Mouse (Mus musculus): ENCODE data around the gene Wwox. TPM values are rescaled to one million over a fixed set of nuclear protein-coding genes. Genes with fewer than 3 reads are reported as not detected.

Gene Wwox
- polyA plus RNA-seq, 1 experiment from 2014 or later: 14.0 TPM

- H3K4me3 ChIP-seq (ENCODE audit: low read depth, low read length): no peak overlapping the region
- no peaks in the 10 kb centered on the region for H3K27me3 ChIP-seq (replicated peaks; ENCODE audit: control insufficient read depth, insufficient read depth, low read length)
- H3K9ac ChIP-seq (ENCODE audit: low read length): no peak overlapping the region
- no peaks in the 10 kb centered on the region for H3K4me1 ChIP-seq (replicated peaks; ENCODE audit: control insufficient read depth, insufficient read depth, low read length)
- no peaks in the 10 kb centered on the region for H3K36me3 ChIP-seq (ENCODE audit: control insufficient read depth, insufficient read depth, low read length)
- ATAC-seq (replicated peaks; ENCODE audit: low FRiP score, low TSS enrichment, low read depth) (no peak), DNase-seq (ENCODE audit: low spot score) (no peak)
- WGBS: 85% methylated on average over 13 of the region's 13 CpGs
- H3K27ac ChIP-seq (ENCODE audit: low read depth): no peak overlapping the region
- H3K4me2 ChIP-seq (ENCODE audit: low read length): no peak overlapping the region
- H3K9me3 ChIP-seq (ENCODE audit: control insufficient read depth, low read length): no peaks in the 10 kb centered on the region
Observed at GRCm38 (mm10) chr8:114985996-114986395, 546.5 kb downstream of the Wwox start.

GRCm38 (mm10) chr8:114986971-114987370, 547.5 kb downstream of the Wwox start:
- H3K27me3 ChIP-seq (replicated peaks; ENCODE audit: control insufficient read depth, insufficient read depth, low read length): no peaks in the 10 kb centered on the region
- H3K27ac ChIP-seq (ENCODE audit: low read depth): no peak overlapping the region
- H3K9me3 ChIP-seq (ENCODE audit: control insufficient read depth, low read length): no peaks in the 10 kb centered on the region
- 82% methylated on average over 10 of the region's 10 CpGs for WGBS
- no peak overlapping the region for H3K4me2 ChIP-seq (ENCODE audit: low read length)
- no peaks in the 10 kb centered on the region for H3K4me1 ChIP-seq (replicated peaks; ENCODE audit: control insufficient read depth, insufficient read depth, low read length)
- DNase-seq (ENCODE audit: low spot score) (no peak), ATAC-seq (replicated peaks; ENCODE audit: low FRiP score, low TSS enrichment, low read depth) (no peak)
- H3K4me3 ChIP-seq (ENCODE audit: low read depth, low read length): no peak overlapping the region
- no peak overlapping the region for H3K9ac ChIP-seq (ENCODE audit: low read length)
- H3K36me3 ChIP-seq (ENCODE audit: control insufficient read depth, insufficient read depth, low read length): no peaks in the 10 kb centered on the region

- no peak overlapping the region for H3K4me2 ChIP-seq (ENCODE audit: low read length)
- H3K4me1 ChIP-seq (replicated peaks; ENCODE audit: control insufficient read depth, insufficient read depth, low read length): no peaks in the 10 kb centered on the region
- no peaks in the 10 kb centered on the region for H3K9me3 ChIP-seq (ENCODE audit: control insufficient read depth, low read length)
- 75% methylated on average over 13 of the region's 13 CpGs for WGBS
- H3K27me3 ChIP-seq (replicated peaks; ENCODE audit: control insufficient read depth, insufficient read depth, low read length): no peaks in the 10 kb centered on the region
- H3K9ac ChIP-seq (ENCODE audit: low read length): no peak overlapping the region
- no peak for ATAC-seq (replicated peaks; ENCODE audit: low FRiP score, low TSS enrichment, low read depth)
- no peaks in the 10 kb centered on the region for H3K36me3 ChIP-seq (ENCODE audit: control insufficient read depth, insufficient read depth, low read length)
- DNase-seq (ENCODE audit: low spot score): no peak
- H3K4me3 ChIP-seq (ENCODE audit: low read depth, low read length): no peak overlapping the region
- H3K27ac ChIP-seq (ENCODE audit: low read depth): no peak overlapping the region
Observed at GRCm38 (mm10) chr8:114990865-114991613, 551.6 kb downstream of the Wwox start.

GRCm38 (mm10) chr8:115000736-115001135, 561.3 kb downstream of the Wwox start:
- no peak overlapping the region for H3K9ac ChIP-seq (ENCODE audit: low read length)
- H3K27ac ChIP-seq (ENCODE audit: low read depth): no peak overlapping the region
- 65% methylated on average over 11 of the region's 11 CpGs for WGBS
- ATAC-seq (replicated peaks; ENCODE audit: low FRiP score, low TSS enrichment, low read depth): no peak
- no peak overlapping the region for H3K4me2 ChIP-seq (ENCODE audit: low read length)
- H3K9me3 ChIP-seq (ENCODE audit: control insufficient read depth, low read length): 0 out of 2 replicates have a peak, but pooled peaks cover 3% of the 10 kb centered on the region
- no peaks in the 10 kb centered on the region for H3K4me1 ChIP-seq (replicated peaks; ENCODE audit: control insufficient read depth, insufficient read depth, low read length)
- H3K36me3 ChIP-seq (ENCODE audit: control insufficient read depth, insufficient read depth, low read length): no peaks in the 10 kb centered on the region
- no peak for DNase-seq (ENCODE audit: low spot score)
- no peaks in the 10 kb centered on the region for H3K27me3 ChIP-seq (replicated peaks; ENCODE audit: control insufficient read depth, insufficient read depth, low read length)
- no peak overlapping the region for H3K4me3 ChIP-seq (ENCODE audit: low read depth, low read length)

GRCm38 (mm10) chr8:115005021-115005420, 565.6 kb downstream of the Wwox start:
- WGBS: 71% methylated on average over 3 of the region's 3 CpGs
- DNase-seq (ENCODE audit: low spot score): no peak
- H3K4me1 ChIP-seq (replicated peaks; ENCODE audit: control insufficient read depth, insufficient read depth, low read length): peaks cover 12% of the 10 kb centered on the region
- H3K27ac ChIP-seq (ENCODE audit: low read depth): no peak overlapping the region
- no peaks in the 10 kb centered on the region for H3K27me3 ChIP-seq (replicated peaks; ENCODE audit: control insufficient read depth, insufficient read depth, low read length)
- no peak for ATAC-seq (replicated peaks; ENCODE audit: low FRiP score, low TSS enrichment, low read depth)
- H3K36me3 ChIP-seq (ENCODE audit: control insufficient read depth, insufficient read depth, low read length): no peaks in the 10 kb centered on the region
- H3K9me3 ChIP-seq (ENCODE audit: control insufficient read depth, low read length): 0 out of 2 replicates have a peak, but pooled peaks cover 3% of the 10 kb centered on the region
- H3K4me2 ChIP-seq (ENCODE audit: low read length): no peak overlapping the region
- H3K4me3 ChIP-seq (ENCODE audit: low read depth, low read length): no peak overlapping the region
- H3K9ac ChIP-seq (ENCODE audit: low read length): no peak overlapping the region

GRCm38 (mm10) chr8:115006561-115006960, 567.1 kb downstream of the Wwox start:
- H3K4me3 ChIP-seq (ENCODE audit: low read depth, low read length): no peak overlapping the region
- H3K36me3 ChIP-seq (ENCODE audit: control insufficient read depth, insufficient read depth, low read length): no peaks in the 10 kb centered on the region
- H3K4me1 ChIP-seq (replicated peaks; ENCODE audit: control insufficient read depth, insufficient read depth, low read length): peaks cover 18% of the 10 kb centered on the region
- no peak overlapping the region for H3K9ac ChIP-seq (ENCODE audit: low read length)
- no peak for DNase-seq (ENCODE audit: low spot score)
- H3K27ac ChIP-seq (ENCODE audit: low read depth): no peak overlapping the region
- no peak overlapping the region for H3K4me2 ChIP-seq (ENCODE audit: low read length)
- 62% methylated on average over 8 of the region's 8 CpGs for WGBS
- H3K27me3 ChIP-seq (replicated peaks; ENCODE audit: control insufficient read depth, insufficient read depth, low read length): no peaks in the 10 kb centered on the region
- H3K9me3 ChIP-seq (ENCODE audit: control insufficient read depth, low read length): 0 out of 2 replicates have a peak, but pooled peaks cover 3% of the 10 kb centered on the region
- ATAC-seq (replicated peaks; ENCODE audit: low FRiP score, low TSS enrichment, low read depth): no peak

GRCm38 (mm10) chr8:115007280-115007679, 567.8 kb downstream of the Wwox start:
- Histone ChIP-seq H3K27ac (ENCODE audit: low read depth) (no peak overlapping the region), H3K4me2 (ENCODE audit: low read length) (no peak overlapping the region), H3K4me3 (ENCODE audit: low read depth, low read length) (no peak overlapping the region), H3K4me1 (replicated peaks; ENCODE audit: control insufficient read depth, insufficient read depth, low read length) (peaks cover 18% of the 10 kb centered on the region), H3K9me3 (ENCODE audit: control insufficient read depth, low read length) (no peaks in the 10 kb centered on the region), H3K27me3 (replicated peaks; ENCODE audit: control insufficient read depth, insufficient read depth, low read length) (no peaks in the 10 kb centered on the region), H3K9ac (ENCODE audit: low read length) (no peak overlapping the region), H3K36me3 (ENCODE audit: control insufficient read depth, insufficient read depth, low read length) (no peaks in the 10 kb centered on the region)
- DNase-seq (ENCODE audit: low spot score): no peak
- ATAC-seq (replicated peaks; ENCODE audit: low FRiP score, low TSS enrichment, low read depth): no peak
- WGBS: 64% methylated on average over 7 of the region's 7 CpGs

GRCm38 (mm10) chr8:115008624-115009620, 569.5 kb downstream of the Wwox start:
- ATAC-seq (replicated peaks; ENCODE audit: low FRiP score, low TSS enrichment, low read depth) (no peak), DNase-seq (ENCODE audit: low spot score) (no peak)
- peak overlapping the region; percentile 90 for H3K27ac ChIP-seq (ENCODE audit: low read depth)

More at GRCm38 (mm10) chr8:115008624-115009620, 569.5 kb downstream of the Wwox start:
- no peak overlapping the region for H3K4me3 ChIP-seq (ENCODE audit: low read depth, low read length)
- no peaks in the 10 kb centered on the region for H3K36me3 ChIP-seq (ENCODE audit: control insufficient read depth, insufficient read depth, low read length)
- WGBS: 89% methylated on average over 9 of the region's 9 CpGs
- H3K4me2 ChIP-seq (ENCODE audit: low read length): no peak overlapping the region
- H3K9me3 ChIP-seq (ENCODE audit: control insufficient read depth, low read length): no peaks in the 10 kb centered on the region
- no peaks in the 10 kb centered on the region for H3K27me3 ChIP-seq (replicated peaks; ENCODE audit: control insufficient read depth, insufficient read depth, low read length)
- H3K4me1 ChIP-seq (replicated peaks; ENCODE audit: control insufficient read depth, insufficient read depth, low read length): peaks cover 18% of the 10 kb centered on the region
- no peak overlapping the region for H3K9ac ChIP-seq (ENCODE audit: low read length)
